Mouse (Mus musculus) left cerebral cortex, postnatal 4 days (tissue): ENCODE results near the gene Gfi1b. TPM values are rescaled to one million over a fixed set of nuclear protein-coding genes. Genes with fewer than 3 reads are reported as not detected.

Experiments used
- DNase-seq: peaks from one replicate; pipeline ENCODE4 v3.0.0-alpha.2; 2022
- intact Hi-C: fragments of 180-260 bp; cut with DNase I; formaldehyde crosslinking; loops from one replicate; pipeline ENCODE4 v1.15.1; 2025
- total RNA-seq, 2 experiments: library from RNA; stranded (reverse); gene quantifications; 2 replicates each; pipeline ENCODE4 v1.2.3; 2021

Gene Gfi1b
- not detected for total RNA-seq

- no peak for DNase-seq
- intact Hi-C loops, result no loop called here
Measured at GRCm38 (mm10) chr2:28621664-28622171, at the start of gene Gfi1b. Gene Gfi1b, minus strand, starts transcription at chr2:28621982.

GRCm38 (mm10) chr2:28671438-28671837 is 49.7 kb upstream of the Gfi1b start:
- DNase-seq, result no peak
- intact Hi-C loops, result loop anchor here (10.0 kb wide), 1 partner anchor 493 kb away; no protein-coding TSS in a partner anchor

- intact Hi-C loops, result no loop called here
- DNase-seq, result no peak
Measured at GRCm38 (mm10) chr2:28665818-28666217, 44.0 kb upstream of the Gfi1b start.

GRCm38 (mm10) chr2:28662891-28663290 is 41.1 kb upstream of the Gfi1b start:
- DNase-seq, result no peak
- intact Hi-C loops, result no loop called here

- no peak for DNase-seq
- intact Hi-C loops, result no loop called here
Measured at GRCm38 (mm10) chr2:28656216-28656615, 34.4 kb upstream of the Gfi1b start.

- intact Hi-C loops, result no loop called here
- DNase-seq, result no peak
Measured at GRCm38 (mm10) chr2:28654295-28654694, 32.5 kb upstream of the Gfi1b start.

GRCm38 (mm10) chr2:28653351-28653750 is 31.6 kb upstream of the Gfi1b start:
- intact Hi-C loops, result no loop called here
- no peak for DNase-seq

- DNase-seq, result no peak
- intact Hi-C loops, result no loop called here
Measured at GRCm38 (mm10) chr2:28650526-28650925, 28.7 kb upstream of the Gfi1b start.

- intact Hi-C loops, result no loop called here
- no peak for DNase-seq
Measured at GRCm38 (mm10) chr2:28643081-28643480, 21.3 kb upstream of the Gfi1b start.

GRCm38 (mm10) chr2:28641435-28641941 is 19.7 kb upstream of the Gfi1b start:
- DNase-seq, result no peak

GRCm38 (mm10) chr2:28640461-28641424 is 19.0 kb upstream of the Gfi1b start, which contains the start of gene Tsc1:
Gene Tsc1, plus strand, starts transcription at chr2:28641228.
- DNase-seq, result peak; percentile 98
- intact Hi-C loops, result no loop called here

More at GRCm38 (mm10) chr2:28641435-28641941, 19.7 kb upstream of the Gfi1b start:
- intact Hi-C loops, result no loop called here

- intact Hi-C loops, result no loop called here
- DNase-seq, result peak; percentile 24
Measured at GRCm38 (mm10) chr2:28639794-28640193, 18.0 kb upstream of the Gfi1b start.

GRCm38 (mm10) chr2:28638886-28639285 is 17.1 kb upstream of the Gfi1b start:
- peak; percentile 40 for DNase-seq
- intact Hi-C loops, result no loop called here

GRCm38 (mm10) chr2:28638352-28638751 is 16.6 kb upstream of the Gfi1b start:
- intact Hi-C loops, result no loop called here
- no peak for DNase-seq

GRCm38 (mm10) chr2:28637106-28637845 is 15.5 kb upstream of the Gfi1b start:
- peak; percentile 55 for DNase-seq
- intact Hi-C loops, result no loop called here

- no peak for DNase-seq
- intact Hi-C loops, result no loop called here
Measured at GRCm38 (mm10) chr2:28635199-28635598, 13.4 kb upstream of the Gfi1b start.

GRCm38 (mm10) chr2:28633136-28633535 is 11.4 kb upstream of the Gfi1b start:
- intact Hi-C loops, result no loop called here
- no peak for DNase-seq

GRCm38 (mm10) chr2:28632626-28633025 is 10.8 kb upstream of the Gfi1b start:
- intact Hi-C loops, result no loop called here
- no peak for DNase-seq

GRCm38 (mm10) chr2:28629911-28630381 is 8.2 kb upstream of the Gfi1b start:
- intact Hi-C loops, result no loop called here
- DNase-seq, result no peak

GRCm38 (mm10) chr2:28628053-28628452 is 6.3 kb upstream of the Gfi1b start:
- intact Hi-C loops, result no loop called here
- DNase-seq, result no peak

- no peak for DNase-seq
- intact Hi-C loops, result no loop called here
Measured at GRCm38 (mm10) chr2:28626038-28626437, 4.3 kb upstream of the Gfi1b start.
